Mouse (Mus musculus): ENCODE measurements around the gene Avil.

Gene Avil

GRCm38 (mm10) chr10:126980933-126981530 is 19.5 kb upstream of the Avil start:
- DNase-seq (ENCODE audit: low read depth in 2 of 2, low spot score in 2 of 2), result no peak

GRCm38 (mm10) chr10:126981746-126982145 is 18.8 kb upstream of the Avil start:
- DNase-seq (ENCODE audit: low read depth in 2 of 2, low spot score in 2 of 2), result no peak

- DNase-seq (ENCODE audit: low read depth in 2 of 2, low spot score in 2 of 2), result no peak
These were observed 17.2 kb upstream of the Avil start for GRCm38 (mm10) chr10:126983193-126983725.

GRCm38 (mm10) chr10:126984189-126985004 is 16.1 kb upstream of the Avil start:
- DNase-seq (ENCODE audit: low read depth in 2 of 2, low spot score in 2 of 2), result no peak

GRCm38 (mm10) chr10:126985127-126985526 is 15.4 kb upstream of the Avil start:
- no peak for DNase-seq (ENCODE audit: low read depth in 2 of 2, low spot score in 2 of 2)

- DNase-seq (ENCODE audit: low read depth in 2 of 2, low spot score in 2 of 2), result no peak
These were observed 14.9 kb upstream of the Avil start for GRCm38 (mm10) chr10:126985579-126985978.

- no peak for DNase-seq (ENCODE audit: low read depth in 2 of 2, low spot score in 2 of 2)
These were observed 14.0 kb upstream of the Avil start for GRCm38 (mm10) chr10:126986541-126986961.

- DNase-seq (ENCODE audit: low read depth in 2 of 2, low spot score in 2 of 2), result no peak
These were observed 13.1 kb upstream of the Avil start for GRCm38 (mm10) chr10:126987183-126988118.

GRCm38 (mm10) chr10:126988513-126989165 is 11.9 kb upstream of the Avil start:
- no peak for DNase-seq (ENCODE audit: low read depth in 2 of 2, low spot score in 2 of 2)

- peak; percentile 83 to 85 for DNase-seq (ENCODE audit: low read depth in 2 of 2, low spot score in 2 of 2)
These were observed 10.0 kb upstream of the Avil start for GRCm38 (mm10) chr10:126990313-126991056.

- no peak for DNase-seq (ENCODE audit: low read depth in 2 of 2, low spot score in 2 of 2)
These were observed 8.8 kb upstream of the Avil start for GRCm38 (mm10) chr10:126991676-126992075.

- no peak for DNase-seq (ENCODE audit: low read depth in 2 of 2, low spot score in 2 of 2)
These were observed 6.9 kb upstream of the Avil start for GRCm38 (mm10) chr10:126993621-126994020.

GRCm38 (mm10) chr10:126997340-126998113 is 3.0 kb upstream of the Avil start:
- no peak for DNase-seq (ENCODE audit: low read depth in 2 of 2, low spot score in 2 of 2)

- no peak for DNase-seq (ENCODE audit: low read depth in 2 of 2, low spot score in 2 of 2)
These were observed 788 bp downstream of the Avil start for GRCm38 (mm10) chr10:127001297-127001696.

- DNase-seq (ENCODE audit: low read depth in 2 of 2, low spot score in 2 of 2), result no peak
These were observed 1.5 kb downstream of the Avil start for GRCm38 (mm10) chr10:127002056-127002455.

GRCm38 (mm10) chr10:127002765-127003164 is 2.3 kb downstream of the Avil start:
- DNase-seq (ENCODE audit: low read depth in 2 of 2, low spot score in 2 of 2), result no peak

- no peak for DNase-seq (ENCODE audit: low read depth in 2 of 2, low spot score in 2 of 2)
These were observed 2.8 kb downstream of the Avil start for GRCm38 (mm10) chr10:127003334-127003733.

GRCm38 (mm10) chr10:127003806-127004205 is 3.3 kb downstream of the Avil start:
- no peak for DNase-seq (ENCODE audit: low read depth in 2 of 2, low spot score in 2 of 2)

GRCm38 (mm10) chr10:127016488-127016887 is 16.0 kb downstream of the Avil start:
- DNase-seq (ENCODE audit: low read depth in 2 of 2, low spot score in 2 of 2), result no peak
